Mouse (Mus musculus) ES-Bruce4 (cell line): ENCODE data around the gene Kitl.

Experiments
- CTCF ChIP-seq: IDR thresholded peaks from one replicate; pipeline ENCODE4 v1.8.1; 2011; ENCODE audit warnings: low read depth, low read length
- EP300 ChIP-seq: IDR thresholded peaks from 2 replicates; pipeline ENCODE4 v1.6.1; 2011; ENCODE audit warnings: low read depth, low read length; ENCODE audit not compliant: insufficient read depth
- POLR2A ChIP-seq: IDR thresholded peaks from one replicate; pipeline ENCODE4 v1.8.1; 2011; ENCODE audit warnings: low read length; ENCODE audit not compliant: insufficient read depth

DNA sequence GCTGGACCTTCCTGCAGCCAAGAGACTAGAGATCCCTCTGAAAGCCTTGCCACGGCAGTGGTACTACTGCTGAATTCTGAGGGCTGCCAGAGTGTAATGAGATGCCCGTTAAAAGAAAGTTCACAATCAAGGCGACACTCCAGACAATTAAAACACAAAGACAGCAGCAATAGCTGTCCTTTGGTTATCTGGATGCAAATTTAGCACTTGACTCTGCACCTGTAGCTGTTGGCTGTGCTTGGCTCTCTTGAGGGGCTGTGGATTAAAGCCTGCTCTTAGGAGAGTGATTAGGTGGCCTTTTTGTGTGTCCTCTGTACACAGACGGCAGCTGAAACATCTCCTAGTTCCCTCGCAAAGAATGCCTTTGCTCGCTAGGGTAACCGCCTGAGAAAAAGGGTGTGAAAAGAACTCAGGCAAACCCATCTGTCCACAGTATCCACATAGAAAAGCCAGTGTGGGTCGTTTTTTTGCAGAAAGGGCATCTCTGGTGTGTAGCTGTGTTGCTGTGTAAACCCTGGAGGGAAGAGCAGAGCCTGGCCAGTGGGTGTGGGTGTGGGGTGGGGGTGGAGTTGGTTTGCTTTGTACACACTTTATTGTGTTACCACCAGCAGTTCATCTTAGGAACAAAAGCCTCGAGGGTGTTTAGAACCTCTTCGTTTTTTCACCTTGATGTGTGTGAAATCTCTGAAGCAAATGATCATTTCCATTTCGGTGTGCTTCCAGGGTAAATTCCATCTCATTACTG lies 6.8 kb downstream of the Kitl start:
- no peak for TF ChIP-seq EP300
- TF ChIP-seq CTCF: no peak
- no peak for TF ChIP-seq POLR2A
